Mouse (Mus musculus) forebrain, embryonic 13.5 days (tissue): ENCODE results near the gene Gm17349. TPM values are rescaled to one million over a fixed set of nuclear protein-coding genes. Genes with fewer than 3 reads are reported as not detected.
"Not testable (repeated sequence)": the region's sequence is repeated elsewhere in the genome, so short reads cannot be mapped to it uniquely, and the experiment has no call there.

Experiments
- ATAC-seq: fragments of 200-750 bp; cut with Nextera tagmentation; 2 replicates; pipeline ENCODE4 v1.8.0; 2017
- H3K27ac ChIP-seq: fragments of 300-500 bp; sonication (generic); 2 replicates; pipeline ENCODE4 v1.5.1; 2015; ENCODE audit warnings: inconsistent platforms, mild to moderate bottlenecking, moderate library complexity
- H3K27me3 ChIP-seq: fragments of 300-500 bp; sonication (generic); 2 replicates; pipeline ENCODE4 v1.6.1; 2015; ENCODE audit warnings: mild to moderate bottlenecking, inconsistent platforms
- H3K36me3 ChIP-seq: fragments of 300-500 bp; sonication (generic); 2 replicates; pipeline ENCODE4 v1.6.1; 2015; ENCODE audit warnings: mild to moderate bottlenecking, inconsistent platforms; ENCODE audit not compliant: poor library complexity, severe bottlenecking
- H3K4me1 ChIP-seq: fragments of 300-500 bp; sonication (generic); 2 replicates; pipeline ENCODE4 v1.6.1; 2015; ENCODE audit warnings: inconsistent platforms
- H3K4me2 ChIP-seq: fragments of 300-500 bp; sonication (generic); 2 replicates; pipeline ENCODE4 v1.6.1; 2015; ENCODE audit warnings: inconsistent platforms, mild to moderate bottlenecking, moderate library complexity
- H3K4me3 ChIP-seq: fragments of 300-500 bp; sonication (generic); 2 replicates; pipeline ENCODE4 v1.5.1; 2015; ENCODE audit warnings: mild to moderate bottlenecking, inconsistent platforms
- H3K9ac ChIP-seq: fragments of 300-500 bp; sonication (generic); 2 replicates; pipeline ENCODE4 v1.6.1; 2015; ENCODE audit warnings: mild to moderate bottlenecking, inconsistent platforms
- H3K9me3 ChIP-seq: fragments of 300-500 bp; sonication (generic); replicated peaks from 2 replicates; pipeline ENCODE4 v1.6.1; 2016; ENCODE audit warnings: inconsistent platforms
- WGBS: fragments of 180-500 bp; shearing (Covaris S2); methylation state at CpG from one replicate; pipeline ENCODE4 v1.1.7; 2015; 5-methylcytosine and 5-hydroxymethylcytosine counted together
- polyA plus RNA-seq: library from polyadenylated mRNA; unstranded; fragments of >200 nt; fragmentation: Nextera tagmentation; extraction: Ambion mirVana; gene quantifications from 2 replicates; pipeline ENCODE4 v1.2.1, GENCODE M21; 2015

Gm17349 gene
- polyA plus RNA-seq = not detected in 2 replicates

DNA sequence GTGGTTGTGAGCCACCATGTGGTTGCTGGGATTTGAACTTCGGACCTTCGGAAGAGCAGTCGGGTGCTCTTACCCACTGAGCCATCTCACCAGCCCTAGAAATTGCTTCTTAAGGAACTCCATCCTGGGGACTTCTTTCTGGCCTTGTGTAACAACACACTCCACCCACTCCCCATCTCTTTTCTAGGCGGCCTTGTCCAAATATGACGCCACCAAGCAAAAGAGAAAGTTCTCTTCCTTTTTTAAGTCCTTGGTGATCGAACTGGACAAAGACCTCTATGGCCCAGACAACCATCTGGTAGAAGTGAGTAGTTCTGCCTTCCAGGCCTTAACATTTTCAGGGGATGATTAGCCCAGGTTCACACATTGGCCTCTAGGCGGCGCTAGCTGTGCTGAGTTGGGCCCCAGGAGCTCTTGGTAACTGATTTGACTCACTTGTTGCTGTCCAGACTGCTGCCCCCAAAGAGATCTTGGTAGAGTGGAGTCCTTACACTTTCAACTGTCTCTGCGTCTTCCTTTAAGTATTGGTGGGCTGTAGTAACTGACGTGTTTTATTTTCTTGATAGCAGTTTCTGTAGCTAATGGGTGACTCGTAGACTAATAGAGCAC, at the start of gene Gm17349:
Gm17349 (minus strand) TSS at position 51 of the 609 bp plus-strand sequence.
- ATAC-seq = no peak
- Histone ChIP-seq H3K27me3 (no peaks in the 10 kb centered on the region), H3K4me2 (peak within 1 kb of the TSS; percentile 93), H3K4me1 (peaks cover 25% of the 10 kb centered on the region), H3K9ac (peak within 1 kb of the TSS; percentile 97), H3K27ac (peak within 1 kb of the TSS; percentile 96), H3K4me3 (peak within 1 kb of the TSS; percentile 84), H3K9me3 (no peaks in the 10 kb centered on the region), H3K36me3 (peaks cover 67% of the 10 kb centered on the region)
- WGBS = 63% methylated on average over 11 of the region's 11 CpGs

GRCm38 (mm10) chr15:99754204-99754603, 48.9 kb upstream of the Gm17349 start:
- Histone ChIP-seq H3K36me3 (peaks cover 9% of the 10 kb centered on the region), H3K4me3 (no peak overlapping the region), H3K4me2 (no peak overlapping the region), H3K9ac (no peak overlapping the region), H3K27ac (no peak overlapping the region; the same call in 1 of the 2 replicates), H3K4me1 (no peaks in the 10 kb centered on the region), H3K27me3 (no peaks in the 10 kb centered on the region), H3K9me3 (0 out of 2 replicates have a peak, but pooled peaks cover 4% of the 10 kb centered on the region)
- 83% methylated on average over 3 of the region's 3 CpGs for WGBS
- no peak for ATAC-seq

GRCm38 (mm10) chr15:99740229-99740628, 34.9 kb upstream of the Gm17349 start:
- Histone ChIP-seq H3K4me1 (no peaks in the 10 kb centered on the region), H3K27me3 (no peaks in the 10 kb centered on the region), H3K36me3 (peaks cover 85% of the 10 kb centered on the region), H3K27ac (no peak overlapping the region), H3K4me3 (no peak overlapping the region), H3K9me3 (no peaks in the 10 kb centered on the region), H3K9ac (no peak overlapping the region), H3K4me2 (no peak overlapping the region)
- no peak for ATAC-seq
- 97% methylated on average over 4 of the region's 4 CpGs for WGBS

- Histone ChIP-seq H3K9me3 (no peaks in the 10 kb centered on the region), H3K4me3 (no peak overlapping the region), H3K27me3 (no peaks in the 10 kb centered on the region), H3K27ac (no peak overlapping the region), H3K4me2 (no peak overlapping the region), H3K9ac (no peak overlapping the region), H3K36me3 (peaks cover 88% of the 10 kb centered on the region), H3K4me1 (no peaks in the 10 kb centered on the region)
- no peak for ATAC-seq
- WGBS = 91% methylated on average over 11 of the region's 11 CpGs
Observed at GRCm38 (mm10) chr15:99736675-99737074, 31.4 kb upstream of the Gm17349 start.

GRCm38 (mm10) chr15:99735631-99736030, 30.3 kb upstream of the Gm17349 start:
- 87% methylated on average over 2 of the region's 2 CpGs for WGBS
- Histone ChIP-seq H3K4me2 (no peak overlapping the region), H3K27me3 (no peaks in the 10 kb centered on the region), H3K9ac (no peak overlapping the region), H3K27ac (no peak overlapping the region), H3K9me3 (no peaks in the 10 kb centered on the region), H3K36me3 (peaks cover 79% of the 10 kb centered on the region), H3K4me3 (no peak overlapping the region), H3K4me1 (no peaks in the 10 kb centered on the region)
- no peak for ATAC-seq

DNA sequence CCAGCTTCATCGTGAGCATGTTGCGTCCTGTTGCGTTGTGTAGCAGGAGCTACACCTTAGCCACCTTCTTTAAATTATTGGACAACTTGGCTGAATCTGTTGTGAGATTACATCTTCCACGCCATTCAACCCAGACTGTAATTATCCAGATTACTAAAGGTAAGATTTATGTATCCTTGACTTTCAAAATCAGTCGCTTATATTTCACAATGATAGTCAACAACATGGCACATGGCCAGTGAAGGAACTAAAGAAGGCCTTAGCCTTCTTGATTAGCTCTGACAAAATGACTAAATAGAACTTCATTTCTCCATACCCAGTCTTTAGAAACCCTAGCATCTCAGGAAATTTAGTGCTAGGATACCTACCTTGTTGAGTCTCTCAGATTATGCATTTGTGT, 27.9 kb upstream of the Gm17349 start:
- H3K4me2 ChIP-seq = no peak overlapping the region
- no peak for ATAC-seq
- H3K27ac ChIP-seq = no peak overlapping the region
- H3K36me3 ChIP-seq = peaks cover 78% of the 10 kb centered on the region
- 95% methylated on average over 5 of the region's 5 CpGs for WGBS
- H3K9ac ChIP-seq = no peak overlapping the region
- no peaks in the 10 kb centered on the region for H3K4me1 ChIP-seq
- no peak overlapping the region for H3K4me3 ChIP-seq
- no peaks in the 10 kb centered on the region for H3K27me3 ChIP-seq
- H3K9me3 ChIP-seq = no peaks in the 10 kb centered on the region

DNA sequence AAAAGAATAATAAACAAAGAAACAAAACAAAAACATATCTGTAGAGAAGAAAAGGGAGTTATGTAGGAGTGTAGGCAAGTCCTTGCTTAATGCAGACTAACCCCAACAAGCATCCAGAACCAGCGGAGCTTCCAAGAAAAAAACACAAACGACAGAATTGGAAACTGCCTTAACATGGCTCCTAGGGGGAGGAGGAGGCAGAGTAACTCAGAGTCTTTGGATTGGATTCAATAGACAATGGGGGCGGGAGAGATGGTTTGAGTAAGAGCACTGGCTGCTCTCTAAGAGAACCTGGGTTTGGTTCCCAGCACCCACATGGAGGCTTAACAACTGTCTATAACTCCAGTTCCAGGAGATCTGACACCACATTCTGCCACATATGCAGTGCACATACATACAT, 26.4 kb upstream of the Gm17349 start:
- Histone ChIP-seq H3K27me3 (no peaks in the 10 kb centered on the region), H3K4me2 (no peak overlapping the region), H3K27ac (no peak overlapping the region), H3K9ac (no peak overlapping the region), H3K36me3 (peaks cover 71% of the 10 kb centered on the region), H3K4me1 (peaks cover 4% of the 10 kb centered on the region), H3K9me3 (no peaks in the 10 kb centered on the region), H3K4me3 (no peak overlapping the region)
- WGBS = 93% methylated on average over 3 of the region's 3 CpGs
- ATAC-seq = no peak

DNA sequence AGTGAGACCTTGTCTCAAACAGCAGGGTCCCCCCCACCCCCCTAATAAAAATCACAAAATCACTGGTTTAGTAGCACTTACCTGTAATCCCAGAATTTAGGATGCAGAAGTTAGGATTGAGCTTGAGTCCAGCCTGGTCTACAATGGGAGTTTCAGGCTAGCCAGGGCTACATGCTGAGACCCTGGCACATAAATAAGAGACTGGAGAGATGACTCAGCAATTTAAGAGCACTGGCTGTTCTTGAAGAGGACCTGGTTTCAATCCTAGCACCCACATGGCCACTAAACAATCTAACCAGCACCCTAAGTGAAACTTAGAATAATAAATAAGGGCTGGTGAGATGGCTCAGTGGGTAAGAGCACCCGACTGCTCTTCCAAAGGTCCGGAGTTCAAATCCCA, 25.9 kb upstream of the Gm17349 start:
- no peak overlapping the region for H3K27ac ChIP-seq
- 96% methylated on average over 2 of the region's 2 CpGs for WGBS
- ATAC-seq = no peak
- no peak overlapping the region for H3K4me2 ChIP-seq
- peaks cover 66% of the 10 kb centered on the region for H3K36me3 ChIP-seq
- H3K4me1 ChIP-seq = peaks cover 9% of the 10 kb centered on the region
- H3K4me3 ChIP-seq = no peak overlapping the region
- H3K27me3 ChIP-seq = no peaks in the 10 kb centered on the region
- no peaks in the 10 kb centered on the region for H3K9me3 ChIP-seq
- no peak overlapping the region for H3K9ac ChIP-seq

DNA sequence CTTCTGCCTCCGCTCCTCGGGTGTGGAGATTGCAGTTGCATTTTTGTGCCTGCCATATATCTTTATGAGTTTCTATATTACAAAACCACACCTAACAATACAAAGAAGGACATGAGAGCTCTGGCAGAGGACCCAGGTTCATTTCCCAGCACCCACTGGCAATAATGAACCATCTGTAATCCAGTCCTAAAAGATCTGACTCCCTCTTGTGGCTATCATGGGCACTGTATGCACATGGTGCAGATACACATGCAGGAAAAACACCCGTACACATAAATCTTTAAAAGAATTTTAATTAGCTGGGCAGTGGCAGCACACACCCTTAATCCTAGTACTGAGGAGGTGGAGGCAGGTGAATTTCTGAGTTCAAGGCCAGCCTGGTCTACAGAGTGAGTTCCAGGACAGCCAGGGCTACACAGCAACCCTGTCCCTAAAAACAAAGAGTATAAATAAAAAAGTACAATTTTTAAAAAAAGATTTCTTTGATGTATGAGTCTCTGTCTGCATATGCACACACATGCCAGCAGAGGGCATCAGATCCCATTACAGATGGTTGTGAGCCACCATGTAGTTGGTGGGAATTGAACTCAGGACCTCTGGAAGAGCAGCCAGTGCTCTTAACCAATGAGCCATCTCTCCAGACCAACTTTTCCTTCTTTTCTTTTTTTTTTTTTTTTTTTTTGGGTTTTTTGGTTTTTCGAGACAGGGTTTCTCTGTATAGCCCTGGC, 23.9 kb upstream of the Gm17349 start:
- H3K9me3 ChIP-seq = no peaks in the 10 kb centered on the region
- no peak overlapping the region for H3K4me2 ChIP-seq
- no peaks in the 10 kb centered on the region for H3K27me3 ChIP-seq
- WGBS = 94% methylated on average over 3 of the region's 4 CpGs
- H3K36me3 ChIP-seq = peaks cover 49% of the 10 kb centered on the region
- no peak overlapping the region for H3K9ac ChIP-seq
- H3K4me3 ChIP-seq = no peak overlapping the region
- ATAC-seq = no peak
- peaks cover 21% of the 10 kb centered on the region for H3K4me1 ChIP-seq
- no peak overlapping the region for H3K27ac ChIP-seq

- Histone ChIP-seq H3K4me2 (no peak overlapping the region), H3K27ac (no peak overlapping the region), H3K36me3 (peaks cover 50% of the 10 kb centered on the region), H3K4me3 (no peak overlapping the region), H3K27me3 (no peaks in the 10 kb centered on the region), H3K4me1 (peaks cover 31% of the 10 kb centered on the region), H3K9me3 (no peaks in the 10 kb centered on the region), H3K9ac (no peak overlapping the region)
- ATAC-seq = no peak
- WGBS = 96% methylated on average over 5 of the region's 5 CpGs
Observed at GRCm38 (mm10) chr15:99728211-99728610, 22.9 kb upstream of the Gm17349 start.

DNA sequence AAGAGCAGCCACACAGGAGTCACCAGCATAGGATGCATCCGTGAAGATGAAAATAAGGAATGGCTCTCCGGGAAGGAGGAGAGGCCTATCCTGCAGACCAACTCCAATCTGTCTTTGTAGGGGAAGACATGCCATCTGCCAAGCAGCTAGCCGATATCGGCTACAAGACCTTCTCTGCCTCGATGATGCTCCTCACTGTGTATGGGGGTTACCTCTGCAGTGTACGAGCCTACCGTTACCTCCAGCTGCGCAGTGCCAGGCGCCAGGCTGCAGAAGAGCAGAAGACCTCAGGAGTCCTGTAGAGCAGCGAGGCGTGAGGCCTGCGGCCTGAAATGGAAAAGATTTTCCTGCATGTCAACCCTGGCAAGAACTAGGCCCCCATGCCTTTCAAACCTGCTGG, 22.2 kb upstream of the Gm17349 start:
- ATAC-seq = no peak
- Histone ChIP-seq H3K9ac (no peak overlapping the region), H3K4me3 (no peak overlapping the region), H3K27ac (no peak overlapping the region), H3K27me3 (no peaks in the 10 kb centered on the region), H3K9me3 (no peaks in the 10 kb centered on the region), H3K36me3 (peaks cover 47% of the 10 kb centered on the region), H3K4me1 (peaks cover 35% of the 10 kb centered on the region), H3K4me2 (no peak overlapping the region)
- 95% methylated on average over 12 of the region's 12 CpGs for WGBS

DNA sequence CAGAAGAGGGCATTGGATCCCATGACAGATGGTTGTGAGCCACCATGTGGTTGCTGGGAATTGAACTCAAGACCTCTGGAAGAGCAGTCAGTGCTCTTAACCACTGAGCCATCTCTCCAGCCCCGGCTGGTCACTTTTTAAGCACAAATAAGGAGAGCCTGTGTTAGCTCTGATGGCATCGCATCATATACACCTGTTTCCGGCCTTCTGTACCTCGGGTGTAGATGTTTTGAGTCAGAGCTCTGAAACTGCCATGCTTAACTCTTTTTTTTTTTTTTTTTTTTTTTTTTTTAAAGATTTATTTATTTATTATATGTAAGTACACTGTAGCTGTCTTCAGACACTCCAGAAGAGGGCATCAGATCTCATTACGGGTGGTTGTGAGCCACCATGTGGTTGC, 21.7 kb upstream of the Gm17349 start:
- Histone ChIP-seq H3K4me1 (peaks cover 35% of the 10 kb centered on the region), H3K36me3 (peaks cover 50% of the 10 kb centered on the region), H3K4me2 (0 out of 2 replicates have a peak overlapping the region, but pooled peaks have one; percentile 92)
- WGBS = 96% methylated on average over 4 of the region's 5 CpGs
- not testable (repeated sequence) for H3K4me3 ChIP-seq, H3K9ac ChIP-seq, H3K27ac ChIP-seq, H3K9me3 ChIP-seq, H3K27me3 ChIP-seq, ATAC-seq
